Mouse (Mus musculus) liver, embryonic 11.5 days (tissue): ENCODE results near the gene Tdg. TPM values are rescaled to one million over a fixed set of nuclear protein-coding genes. Genes with fewer than 3 reads are reported as not detected.
A peak's percentile ranks its signal among the peaks of the same experiment; 100 is the strongest.
"Not testable (repeated sequence)": the region's sequence is repeated elsewhere in the genome, so short reads cannot be mapped to it uniquely, and the experiment has no call there.

Experiments used
- ATAC-seq: fragments of 200-750 bp; cut with Nextera tagmentation; replicated peaks from 2 replicates; pipeline ENCODE4 v1.8.0; 2017; ENCODE audit warnings: moderate number of reproducible peaks, mild to moderate bottlenecking, moderate TSS enrichment, moderate library complexity; ENCODE audit not compliant: low FRiP score
- DNase-seq: peaks from one replicate; pipeline ENCODE4 v3.0.0-alpha.2; 2017; ENCODE audit warnings: low spot score
- H3K27ac ChIP-seq: fragments of 300-500 bp; sonication (generic); 2 replicates; pipeline ENCODE4 v1.5.1; 2014; ENCODE audit warnings: mild to moderate bottlenecking, low read depth, low read length, control low read depth
- H3K27me3 ChIP-seq: fragments of 300-500 bp; sonication (generic); replicated peaks from 2 replicates; pipeline ENCODE4 v1.6.1; 2014; ENCODE audit warnings: low read length, mixed read lengths; ENCODE audit not compliant: control insufficient read depth, insufficient read depth
- H3K36me3 ChIP-seq: fragments of 300-500 bp; sonication (generic); 2 replicates; pipeline ENCODE4 v1.6.1; 2014; ENCODE audit warnings: mild to moderate bottlenecking, low read length, moderate library complexity, mixed read lengths; ENCODE audit not compliant: control insufficient read depth, insufficient read depth
- H3K4me1 ChIP-seq: fragments of 300-500 bp; sonication (generic); replicated peaks from 2 replicates; pipeline ENCODE4 v1.6.1; 2014; ENCODE audit warnings: low read length, mixed read lengths; ENCODE audit not compliant: control insufficient read depth, insufficient read depth
- H3K4me2 ChIP-seq: fragments of 300-500 bp; sonication (generic); 2 replicates; pipeline ENCODE4 v1.6.1; 2014; ENCODE audit warnings: mild to moderate bottlenecking, control low read depth, moderate library complexity
- H3K4me3 ChIP-seq: fragments of 300-500 bp; sonication (generic); 2 replicates; pipeline ENCODE4 v1.5.1; 2014; ENCODE audit warnings: low read depth, low read length, control low read depth
- H3K9ac ChIP-seq: fragments of 300-500 bp; sonication (generic); 2 replicates; pipeline ENCODE4 v1.6.1; 2014; ENCODE audit warnings: low read depth, low read length, control low read depth
- H3K9me3 ChIP-seq: fragments of 300-500 bp; sonication (generic); 2 replicates; pipeline ENCODE4 v1.6.1; 2016; ENCODE audit warnings: low read length, inconsistent platforms, mixed read lengths; ENCODE audit not compliant: control insufficient read depth
- WGBS: fragments of 180-500 bp; shearing (Covaris S2); extraction: QIAGEN DNeasy Blood & Tissue Kit; methylation state at CpG from one replicate; pipeline ENCODE4 v1.1.7; 2014; 5-methylcytosine and 5-hydroxymethylcytosine counted together
- polyA plus RNA-seq: library from polyadenylated mRNA; unstranded; fragments of >200 nt; fragmentation: Nextera tagmentation; extraction: Ambion mirVana; gene quantifications from 2 replicates; pipeline ENCODE4 v1.2.1, GENCODE M21; 2014

The Tdg gene
- polyA plus RNA-seq: 138 and 147 TPM in 2 replicates

DNA sequence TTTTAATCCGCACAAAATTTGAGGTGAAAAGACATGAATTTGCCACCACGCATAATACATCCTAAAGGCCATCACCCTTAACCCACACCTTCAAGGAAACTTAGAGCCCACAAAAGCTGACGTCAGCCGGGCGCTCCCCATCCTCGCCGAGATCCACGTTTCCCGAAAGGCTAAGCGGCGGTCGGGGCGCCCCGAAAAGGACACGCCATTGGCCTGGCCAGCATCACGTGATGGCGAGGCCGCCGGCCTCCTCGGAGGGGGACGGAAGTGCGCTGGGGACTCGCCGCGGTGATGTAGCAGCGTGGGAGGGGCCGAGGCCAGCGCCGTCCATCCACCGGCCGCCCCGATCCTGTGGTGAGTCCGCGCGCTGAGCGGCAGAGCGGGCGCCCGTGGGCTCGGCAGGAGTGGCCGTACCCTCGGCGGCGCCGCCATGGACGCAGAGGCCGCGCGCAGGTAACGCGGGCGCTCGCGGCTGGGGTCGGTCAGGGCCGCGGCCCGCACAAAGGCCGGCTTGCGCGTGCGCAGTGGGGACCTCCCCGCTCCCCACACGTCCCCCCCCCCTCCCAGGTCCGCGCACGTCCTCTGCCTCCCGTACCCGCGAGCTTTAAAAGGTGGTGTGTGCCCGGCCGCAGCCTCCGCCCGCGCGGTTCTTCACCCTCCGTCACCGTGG, at the start of gene Tdg:
TSS of gene Tdg (plus strand) at position 243 of the 670 bp plus-strand sequence.
- peak within 1 kb of the TSS; percentile 85 for H3K4me3 ChIP-seq
- DNase-seq: peak; percentile 91
- WGBS: under 1% methylated on average over 49 of the region's 78 CpGs
- peak within 1 kb of the TSS; percentile 98 for H3K4me2 ChIP-seq
- H3K9ac ChIP-seq: peak within 1 kb of the TSS; percentile 81
- not testable (repeated sequence) for H3K9me3 ChIP-seq, H3K27me3 ChIP-seq, H3K4me1 ChIP-seq
- H3K27ac ChIP-seq: peak within 1 kb of the TSS; percentile 83
- H3K36me3 ChIP-seq: peaks cover 18% of the 10 kb centered on the region
- peak; percentile 96 for ATAC-seq

GRCm38 (mm10) chr10:82589673-82590072, 40.0 kb upstream of the Tdg start:
- not testable (repeated sequence) for H3K27me3 ChIP-seq, H3K9me3 ChIP-seq, H3K4me3 ChIP-seq, H3K27ac ChIP-seq, H3K9ac ChIP-seq, H3K36me3 ChIP-seq, ATAC-seq, H3K4me2 ChIP-seq, H3K4me1 ChIP-seq, DNase-seq
- WGBS: 82% methylated on average over 9 of the region's 9 CpGs

DNA sequence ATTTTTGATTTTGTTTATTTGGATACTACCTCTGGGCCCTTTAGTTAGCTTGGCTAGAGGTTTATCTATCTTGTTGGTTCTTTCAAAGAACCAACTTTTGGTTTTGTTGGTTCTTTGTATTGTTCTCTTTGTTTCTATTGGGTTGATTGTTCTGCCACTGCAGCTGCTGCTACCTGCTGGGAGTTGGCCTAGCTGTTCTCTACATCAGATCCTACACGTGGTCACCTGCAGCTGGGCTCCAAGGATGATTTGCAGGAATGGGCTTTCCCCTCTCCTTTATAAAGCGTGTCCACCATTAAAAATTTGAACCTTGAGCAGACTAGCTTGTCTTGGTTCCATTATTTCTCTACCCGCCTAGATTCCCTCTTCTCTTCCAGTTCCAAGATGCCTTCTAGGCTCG, 35.2 kb upstream of the Tdg start:
- not testable (repeated sequence) for DNase-seq, H3K27ac ChIP-seq, H3K9me3 ChIP-seq, H3K27me3 ChIP-seq, H3K36me3 ChIP-seq, ATAC-seq, H3K4me1 ChIP-seq, H3K4me2 ChIP-seq, H3K4me3 ChIP-seq, H3K9ac ChIP-seq
- 67% methylated on average over 4 of the region's 4 CpGs for WGBS

DNA sequence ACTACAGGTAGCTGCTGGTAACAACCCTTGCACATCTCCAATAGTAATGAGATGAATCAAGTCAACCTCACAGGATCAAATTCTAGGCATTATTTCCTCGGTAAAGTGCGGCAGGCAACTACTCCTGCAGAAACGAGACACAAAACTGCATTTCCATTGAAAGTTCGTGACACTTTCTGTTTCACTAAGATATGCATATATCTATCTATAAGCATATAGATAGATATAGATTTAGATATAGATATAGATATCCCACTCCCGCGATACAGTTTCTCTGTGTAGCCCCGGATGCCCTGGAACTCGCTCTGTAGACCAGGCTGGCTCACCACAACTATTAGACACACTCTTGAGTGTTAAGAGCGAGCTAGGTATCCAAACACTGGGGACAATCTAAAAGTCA, 7.4 kb upstream of the Tdg start:
- peak; percentile 38; the same call in 1 of the 2 replicates for ATAC-seq
- Histone ChIP-seq H3K27me3 (no peaks in the 10 kb centered on the region), H3K4me2 (peak overlapping the region; percentile 71), H3K36me3 (peaks cover 2% of the 10 kb centered on the region; the same call in 1 of the 2 replicates), H3K4me1 (no peaks in the 10 kb centered on the region), H3K4me3 (peak overlapping the region; percentile 77), H3K27ac (0 out of 2 replicates have a peak overlapping the region, but pooled peaks have one; percentile 78), H3K9ac (peak overlapping the region; percentile 83), H3K9me3 (no peaks in the 10 kb centered on the region)
- WGBS: 20% methylated on average over 9 of the region's 9 CpGs
- no peak for DNase-seq

GRCm38 (mm10) chr10:82622671-82623552, 6.7 kb upstream of the Tdg start, which contains the start of gene 1190007I07Rik:
Gene 1190007I07Rik, minus strand, starts transcription at chr10:82623228.
- H3K27me3 ChIP-seq: no peaks in the 10 kb centered on the region
- DNase-seq (peak; percentile 93), ATAC-seq (peak; percentile 89)
- WGBS: under 1% methylated on average over 58 of the region's 61 CpGs
- H3K9ac ChIP-seq: peak within 1 kb of the TSS; percentile 83
- no peaks in the 10 kb centered on the region for H3K36me3 ChIP-seq
- no peaks in the 10 kb centered on the region for H3K4me1 ChIP-seq
- H3K27ac ChIP-seq: peak within 1 kb of the TSS; percentile 78
- H3K9me3 ChIP-seq: no peaks in the 10 kb centered on the region
- peak within 1 kb of the TSS; percentile 71 for H3K4me2 ChIP-seq
- H3K4me3 ChIP-seq: peak within 1 kb of the TSS; percentile 77

DNA sequence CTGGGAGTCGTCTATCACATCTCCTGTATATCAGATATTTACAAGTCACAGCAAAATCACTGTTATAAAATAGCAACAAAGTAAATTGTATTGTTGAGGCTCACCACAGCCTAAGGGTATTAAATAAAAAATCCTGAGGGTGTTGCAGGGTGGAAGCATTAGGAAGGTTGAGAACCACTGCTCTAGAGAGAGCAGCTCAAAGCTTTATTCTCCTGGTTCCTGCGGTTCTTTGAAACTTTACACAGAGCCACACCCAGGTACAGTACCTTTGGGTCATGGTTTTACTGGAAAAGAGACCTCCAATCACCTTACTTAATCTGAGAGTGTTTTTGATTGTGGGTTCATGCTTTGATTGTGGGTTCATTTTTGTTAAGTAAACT, 6.1 kb upstream of the Tdg start:
- peak overlapping the region; percentile 78 for H3K27ac ChIP-seq
- H3K4me1 ChIP-seq, H3K27me3 ChIP-seq, H3K9me3 ChIP-seq, DNase-seq, H3K36me3 ChIP-seq: not testable (repeated sequence)
- H3K9ac ChIP-seq: peak overlapping the region; percentile 83
- 6% methylated on average over 2 of the region's 2 CpGs for whole genome bisulfite sequencing
- peak overlapping the region; percentile 71 for H3K4me2 ChIP-seq
- peak overlapping the region; percentile 77 for H3K4me3 ChIP-seq
- peak; percentile 10 for ATAC-seq

GRCm38 (mm10) chr10:82629111-82629585, 480 bp upstream of the Tdg start:
- H3K27ac ChIP-seq: peak overlapping the region; percentile 83
- peak overlapping the region; percentile 85 for H3K4me3 ChIP-seq
- no peaks in the 10 kb centered on the region for H3K27me3 ChIP-seq
- H3K9ac ChIP-seq: peak overlapping the region; percentile 81
- WGBS: 5% methylated on average over 11 of the region's 11 CpGs
- H3K9me3 ChIP-seq: no peaks in the 10 kb centered on the region; the same call in 1 of the 2 replicates
- no peak for DNase-seq
- H3K36me3 ChIP-seq: peaks cover 15% of the 10 kb centered on the region
- H3K4me1 ChIP-seq: peaks cover 6% of the 10 kb centered on the region
- peak overlapping the region; percentile 98 for H3K4me2 ChIP-seq
- ATAC-seq: peak; percentile 50; the same call in 1 of the 2 replicates

GRCm38 (mm10) chr10:82630497-82630896, 869 bp downstream of the Tdg start:
- no peak for ATAC-seq
- Histone ChIP-seq H3K9ac (peak overlapping the region; percentile 81), H3K36me3 (peaks cover 18% of the 10 kb centered on the region), H3K27me3 (no peaks in the 10 kb centered on the region), H3K4me2 (peak overlapping the region; percentile 72), H3K4me3 (peak overlapping the region; percentile 85), H3K9me3 (no peaks in the 10 kb centered on the region; the same call in 1 of the 2 replicates), H3K4me1 (peaks cover 6% of the 10 kb centered on the region), H3K27ac (peak overlapping the region; percentile 78)
- WGBS: 14% methylated on average over 7 of the region's 7 CpGs
- no peak for DNase-seq
